Mouse (Mus musculus) kidney, postnatal 10 days (tissue): ENCODE data around the gene Igfbp6.

ENCODE experiments used
- DNase-seq: peaks from one replicate; pipeline ENCODE4 v3.0.0; 2021; ENCODE audit warnings: mixed read lengths

The Igfbp6 gene

DNA sequence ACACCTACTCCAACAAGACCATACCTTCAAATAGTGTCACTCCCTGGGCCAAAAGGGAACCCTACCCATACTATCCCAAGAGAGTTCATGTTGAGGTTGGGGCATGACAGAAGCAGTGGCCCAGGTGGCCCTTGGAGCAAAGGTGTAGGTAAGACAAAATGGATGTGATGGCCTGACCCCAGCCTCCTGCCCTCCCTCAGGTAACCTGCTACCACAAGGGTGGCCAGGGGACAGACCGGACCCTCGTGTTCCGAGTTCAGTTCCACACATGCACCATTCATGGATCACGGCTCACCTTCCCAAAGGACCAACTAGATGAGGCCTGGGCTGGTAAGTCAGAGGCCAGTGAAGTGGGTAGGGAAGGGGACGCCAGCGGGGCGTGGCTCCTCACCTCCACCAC, 33.9 kb upstream of the Igfbp6 start:
- no peak for DNase-seq

DNA sequence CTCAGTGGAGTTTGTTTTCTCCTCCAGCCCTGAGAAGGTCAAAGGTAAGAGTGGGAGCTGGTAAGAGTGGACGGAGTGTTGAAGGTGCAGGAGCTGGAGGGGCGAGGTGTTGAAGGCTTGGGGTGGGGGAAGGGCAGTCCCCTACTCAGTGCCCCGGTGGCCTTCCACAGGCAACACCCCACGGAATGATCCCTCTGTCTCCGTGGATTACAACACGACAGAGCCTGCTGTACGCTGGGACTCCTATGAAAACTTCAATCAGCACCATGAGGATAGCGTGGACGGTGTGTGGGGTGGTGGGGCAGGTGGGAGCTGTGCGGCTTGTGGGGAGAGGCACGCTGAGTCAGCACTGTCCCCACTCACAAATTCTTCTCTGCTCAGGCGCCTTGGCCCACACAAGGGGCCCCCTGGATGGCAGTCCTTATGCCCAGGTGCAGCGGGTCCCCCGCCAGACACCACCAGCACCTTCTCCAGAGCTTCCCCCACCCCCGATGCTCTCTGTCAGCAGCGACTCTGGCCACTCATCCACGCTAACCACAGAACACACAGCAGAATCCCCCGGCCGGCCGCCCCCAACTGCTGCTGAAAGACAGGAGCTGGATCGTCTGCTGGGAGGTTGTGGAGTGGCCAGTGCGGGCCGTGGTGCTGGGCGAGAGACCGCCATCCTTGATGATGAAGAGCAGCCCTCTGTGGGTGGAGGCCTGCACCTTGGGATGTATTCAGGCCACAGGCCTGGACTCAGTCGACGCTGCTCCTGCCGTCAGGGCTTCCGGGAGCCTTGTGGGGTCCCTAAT, 33.3 kb upstream of the Igfbp6 start:
- peak; percentile 35 for DNase-seq

DNA sequence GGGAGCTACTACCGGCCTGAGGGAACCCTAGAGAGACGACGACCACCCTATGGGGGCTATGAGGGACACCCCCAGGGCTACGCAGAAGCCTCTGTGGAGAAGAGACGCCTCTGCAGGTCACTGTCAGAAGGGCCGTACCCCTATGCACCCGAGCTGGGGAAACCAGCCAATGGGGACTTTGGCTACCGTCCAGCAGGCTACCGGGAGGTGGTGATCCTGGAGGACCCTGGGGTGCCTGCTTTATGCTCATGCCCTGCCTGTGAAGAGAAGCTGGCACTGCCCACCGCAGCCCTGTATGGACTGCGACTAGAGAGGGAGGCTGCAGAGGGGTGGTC, 32.7 kb upstream of the Igfbp6 start:
- peak; percentile 38 for DNase-seq

GRCm38 (mm10) chr15:102112181-102112580, 32.0 kb upstream of the Igfbp6 start:
- DNase-seq = no peak

DNA sequence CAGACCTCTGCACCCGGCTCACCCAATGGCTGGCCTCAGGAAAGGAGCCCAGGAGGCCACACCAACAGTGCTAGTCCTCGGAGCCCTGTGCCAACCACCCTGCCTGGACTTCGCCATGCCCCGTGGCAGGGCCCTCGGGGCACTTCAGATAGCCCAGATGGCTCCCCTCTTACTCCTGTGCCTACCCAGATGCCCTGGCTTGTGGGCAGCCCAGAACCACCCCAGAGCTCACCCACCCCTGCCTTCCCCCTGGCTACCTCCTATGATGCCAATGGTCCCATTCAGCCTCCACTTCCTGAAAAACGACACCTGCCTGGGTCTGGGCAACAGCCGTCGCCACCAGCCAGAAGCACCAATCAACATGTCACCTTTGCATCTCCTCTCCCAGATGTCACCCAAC, 31.3 kb upstream of the Igfbp6 start:
- DNase-seq = no peak

GRCm38 (mm10) chr15:102113674-102114073, 30.5 kb upstream of the Igfbp6 start:
- DNase-seq = no peak

DNA sequence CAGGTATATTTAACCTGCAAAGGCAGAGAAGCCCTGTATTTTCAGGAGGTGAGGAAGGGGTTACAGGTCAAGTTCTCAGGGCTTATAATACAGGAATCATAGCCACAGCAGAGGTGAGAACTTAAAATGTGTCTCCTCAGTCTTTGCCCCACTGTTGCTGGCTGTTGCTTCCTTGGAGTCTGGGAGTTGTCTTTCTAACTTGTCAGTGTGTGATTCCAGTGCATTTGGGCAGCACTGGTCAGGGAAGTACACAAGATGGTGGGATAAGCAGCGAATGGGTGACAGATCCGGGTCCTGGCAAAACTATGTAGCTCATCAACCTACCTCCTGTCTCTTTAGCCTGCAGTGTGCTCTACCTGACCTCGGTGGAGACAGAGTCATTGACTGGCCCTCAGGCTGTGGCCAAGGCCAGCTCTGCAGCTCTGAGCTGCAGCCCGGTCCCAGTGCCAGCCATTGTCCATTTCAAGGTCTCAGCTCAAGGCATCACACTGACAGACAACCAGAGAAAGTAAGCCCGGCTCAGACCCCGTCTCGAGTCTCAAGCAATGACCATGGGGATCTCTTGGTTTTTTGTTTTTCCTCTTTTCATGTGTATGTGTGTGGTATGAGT, 29.4 kb upstream of the Igfbp6 start:
- no peak for DNase-seq

DNA sequence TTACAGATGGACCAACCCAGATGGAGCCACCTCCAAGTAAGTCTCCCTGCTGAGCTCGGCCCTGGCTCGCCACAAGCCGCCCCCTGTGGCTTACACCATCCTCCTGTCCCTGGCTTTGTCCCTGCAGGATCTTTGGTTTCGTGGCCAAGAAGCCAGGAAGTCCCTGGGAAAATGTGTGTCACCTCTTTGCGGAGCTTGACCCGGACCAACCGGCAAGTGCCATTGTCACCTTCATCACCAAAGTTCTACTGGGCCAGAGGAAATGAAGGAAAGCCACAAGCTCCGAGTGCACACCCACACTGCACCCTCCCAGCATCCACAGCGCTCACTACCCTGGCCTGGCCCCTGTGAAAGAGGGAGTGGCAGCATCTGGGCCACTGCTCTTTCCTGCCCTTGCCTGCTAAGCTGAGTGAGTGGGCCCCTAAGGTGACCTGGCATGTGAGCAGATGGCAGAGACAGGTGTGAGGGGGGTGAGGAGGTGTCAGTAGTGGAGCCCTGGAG, 28.4 kb upstream of the Igfbp6 start:
- peak; percentile 16 for DNase-seq

DNA sequence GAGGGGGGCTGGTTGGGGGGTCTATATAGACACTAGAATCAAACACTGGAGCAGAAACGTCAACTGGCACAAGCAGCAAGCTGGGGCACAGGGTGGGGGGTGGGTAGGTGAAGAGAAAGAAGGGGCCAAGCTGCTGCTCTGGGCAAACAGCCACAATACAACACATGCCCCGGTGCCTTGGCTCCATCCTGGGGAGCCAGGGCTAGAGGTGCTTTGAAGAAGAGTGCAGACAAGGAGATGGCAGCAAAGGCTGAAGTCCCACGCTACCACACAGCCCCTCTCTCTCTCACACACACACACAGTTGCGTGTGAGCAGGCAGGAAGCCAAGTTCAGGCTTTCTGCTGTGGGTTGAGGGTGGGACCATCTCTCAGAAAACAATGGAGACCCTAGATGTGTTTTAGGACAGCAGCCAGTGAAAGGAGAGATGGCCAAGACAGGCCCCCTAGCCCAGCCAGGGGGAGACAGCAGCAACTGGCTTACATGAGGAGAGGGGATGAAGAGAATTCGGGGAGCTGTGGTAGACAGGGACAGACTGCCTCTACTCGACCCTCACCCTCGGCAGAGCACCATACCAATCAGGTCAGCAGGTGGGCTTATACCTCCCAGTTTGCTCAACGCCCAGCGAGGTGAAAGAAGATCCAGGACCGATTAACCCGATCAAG, 27.3 kb upstream of the Igfbp6 start:
- peak; percentile 23 for DNase-seq

GRCm38 (mm10) chr15:102117461-102118443, 26.4 kb upstream of the Igfbp6 start:
- DNase-seq = peak; percentile 77

- no peak for DNase-seq
Observed at GRCm38 (mm10) chr15:102118591-102118990, 25.6 kb upstream of the Igfbp6 start.

DNA sequence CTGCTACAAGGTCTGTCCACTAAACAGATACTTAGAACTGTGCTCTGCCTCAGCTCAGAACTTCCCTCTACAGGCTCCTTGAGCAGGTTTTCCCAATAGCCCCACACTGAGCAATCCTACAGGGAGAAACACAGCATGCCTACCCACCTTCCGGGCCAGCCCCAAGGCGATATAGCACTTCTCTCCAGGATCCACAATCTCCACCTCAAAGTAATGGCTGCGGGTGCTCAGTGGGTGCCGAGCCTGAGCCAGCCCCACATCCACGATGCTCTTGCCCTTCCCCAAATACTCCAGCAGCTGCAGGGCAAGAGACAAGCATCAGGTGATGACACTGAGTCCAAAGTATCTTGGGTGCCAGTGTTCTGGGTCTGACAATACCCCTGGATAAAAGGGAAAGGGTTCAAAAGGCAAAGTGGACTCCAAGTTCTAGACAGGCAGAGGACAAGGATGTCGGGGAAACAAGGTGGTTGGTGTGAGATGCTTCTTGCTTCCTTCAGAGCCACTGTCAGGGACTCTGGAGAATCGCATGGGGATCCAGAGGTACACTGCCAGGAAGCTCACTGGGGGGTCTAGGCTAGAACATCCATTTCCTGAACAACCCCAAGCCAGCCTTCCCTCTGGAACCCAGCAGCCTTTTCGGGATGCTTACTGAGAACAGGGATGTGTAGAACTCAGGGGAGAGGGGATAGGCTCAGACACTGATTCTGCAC, 24.9 kb upstream of the Igfbp6 start:
- DNase-seq = no peak

DNA sequence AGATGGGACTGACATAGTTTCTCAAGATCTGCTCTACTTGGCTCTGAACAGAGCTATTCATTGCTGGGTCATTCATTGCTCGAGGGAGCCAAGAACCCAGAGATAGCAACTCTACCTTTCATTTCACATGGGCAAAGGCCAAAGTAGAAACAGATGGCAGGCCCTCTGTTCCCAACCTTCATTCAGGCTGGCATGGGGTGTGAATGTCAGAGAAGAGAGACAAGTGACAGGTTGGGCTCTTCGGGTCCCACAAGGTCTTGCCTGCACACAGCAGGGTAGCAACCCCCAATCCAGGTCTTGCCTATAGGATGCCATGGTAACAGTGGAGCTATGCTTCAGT, 24.4 kb upstream of the Igfbp6 start:
- no peak for DNase-seq

DNA sequence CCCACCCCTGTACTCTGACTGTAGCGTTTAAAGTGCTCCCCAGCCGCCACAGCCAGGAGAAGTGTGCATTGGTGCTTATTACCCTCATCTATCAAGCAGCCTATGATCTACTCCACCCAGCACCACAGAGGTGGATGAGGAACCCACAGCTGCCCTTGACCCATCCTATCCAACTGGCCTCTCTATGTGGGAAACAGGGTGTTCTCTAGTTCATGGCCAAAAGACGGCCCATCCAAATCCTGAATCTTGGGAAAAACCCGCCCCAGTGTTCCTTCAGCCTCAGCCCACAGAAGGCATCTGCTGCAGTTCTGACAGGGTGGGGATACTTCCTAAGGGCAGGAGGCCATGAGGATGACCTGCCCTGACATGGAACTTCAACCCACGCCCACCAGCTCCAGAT, 23.6 kb upstream of the Igfbp6 start:
- DNase-seq = no peak

GRCm38 (mm10) chr15:102126303-102126702, 17.9 kb upstream of the Igfbp6 start:
- DNase-seq = peak; percentile 80

DNA sequence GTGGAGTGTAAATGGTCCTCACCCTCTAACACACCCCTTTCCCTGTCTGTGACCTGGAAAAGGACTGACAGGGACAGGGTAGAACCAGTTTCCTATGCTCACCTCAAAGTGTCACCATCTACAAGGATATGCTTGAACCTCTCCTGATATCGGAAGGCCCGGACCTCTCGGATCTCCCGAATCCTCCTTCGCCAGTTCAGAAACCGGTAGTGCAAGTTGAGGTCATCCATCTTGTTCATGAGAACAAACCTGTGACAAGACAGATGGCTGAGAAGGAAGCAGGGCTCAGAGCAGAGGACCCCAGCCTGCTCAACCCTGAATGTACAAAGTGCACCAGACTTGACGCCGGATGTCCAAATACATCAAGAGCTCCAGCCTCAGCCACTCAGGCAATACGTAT, 10.8 kb upstream of the Igfbp6 start:
- peak; percentile 12 for DNase-seq

DNA sequence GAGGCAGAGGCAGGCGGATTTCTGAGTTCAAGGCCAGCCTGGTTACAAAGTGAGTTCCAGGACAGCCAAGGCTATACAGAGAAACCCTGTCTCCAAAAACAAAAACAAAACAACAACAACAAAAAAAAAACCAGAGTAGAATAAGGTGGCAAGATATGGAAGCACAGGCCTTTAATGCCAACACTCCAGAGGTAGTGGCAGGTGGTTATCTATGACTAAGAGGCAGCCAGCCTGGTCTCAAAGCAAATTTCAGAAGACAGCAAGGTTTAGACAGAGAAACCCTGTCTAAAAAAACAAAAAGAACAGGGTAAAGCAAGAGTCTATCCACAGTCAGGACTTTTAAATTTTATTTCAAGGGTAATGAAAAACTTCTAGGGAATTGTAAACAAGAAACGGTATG, 9.5 kb upstream of the Igfbp6 start:
- DNase-seq = no peak

- DNase-seq = no peak
Observed at GRCm38 (mm10) chr15:102135522-102136128, 8.5 kb upstream of the Igfbp6 start.

GRCm38 (mm10) chr15:102136129-102136758, 7.9 kb upstream of the Igfbp6 start, which contains the start of gene Spryd3:
TSS of gene Spryd3 (minus strand) at chr15:102136234.
- DNase-seq = peak; percentile 97

GRCm38 (mm10) chr15:102141120-102141519, 3.0 kb upstream of the Igfbp6 start:
- no peak for DNase-seq
